Mouse (Mus musculus) adrenal gland, adult 18-20 months (tissue): ENCODE measurements around the gene Thpo. TPM values are rescaled to one million over a fixed set of nuclear protein-coding genes. Genes with fewer than 3 reads are reported as not detected.
A peak's percentile ranks its signal among the peaks of the same experiment; 100 is the strongest.

Experiments
- DNase-seq, 2 experiments: peaks; one replicate each; pipeline ENCODE4 v3.0.0; 2021 to 2022; ENCODE audit warnings: low spot score in 2 of 2
- total RNA-seq, 2 experiments: library from RNA; stranded (reverse); gene quantifications; 1 replicate in 1 of 2; 2 replicates in 1 of 2; pipeline ENCODE4 v1.2.3; 2021

Gene Thpo
- total RNA-seq, 2 experiments from 2014 or later, result 1.2 to 4.2 TPM

- DNase-seq, result no peak
These were observed 8.6 kb downstream of the Thpo start for GRCm38 (mm10) chr16:20725750-20726149.

- DNase-seq, result no peak
These were observed 9.0 kb downstream of the Thpo start for GRCm38 (mm10) chr16:20725321-20725720.

DNA sequence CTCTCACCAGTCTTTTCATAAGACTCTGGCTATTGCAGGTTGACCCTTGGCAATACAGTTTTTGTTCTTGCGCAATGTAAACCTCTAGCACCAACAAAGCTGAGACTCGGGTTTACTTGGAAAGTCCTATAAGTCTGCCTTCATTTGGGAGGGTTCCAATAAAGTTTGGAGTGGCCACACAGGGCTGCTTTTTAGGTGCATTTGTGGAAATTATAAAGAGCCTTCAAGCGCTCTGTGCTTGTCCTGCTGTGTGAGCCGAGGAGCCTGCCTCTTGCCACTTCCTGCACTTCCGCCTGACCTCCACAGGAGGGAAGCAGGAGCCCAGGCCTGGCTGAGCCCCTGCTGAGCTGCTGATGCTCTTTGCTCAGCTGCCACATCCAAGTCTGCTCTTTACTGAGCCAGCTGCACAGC is 10.0 kb downstream of the Thpo start:
- peak in 1 of 2 experiments; percentile 55 for DNase-seq

GRCm38 (mm10) chr16:20723247-20723646 is 11.1 kb downstream of the Thpo start:
- DNase-seq, result no peak

- DNase-seq, result no peak
These were observed 11.6 kb downstream of the Thpo start for GRCm38 (mm10) chr16:20722736-20723135.

GRCm38 (mm10) chr16:20721808-20722207 is 12.5 kb downstream of the Thpo start:
- no peak for DNase-seq

DNA sequence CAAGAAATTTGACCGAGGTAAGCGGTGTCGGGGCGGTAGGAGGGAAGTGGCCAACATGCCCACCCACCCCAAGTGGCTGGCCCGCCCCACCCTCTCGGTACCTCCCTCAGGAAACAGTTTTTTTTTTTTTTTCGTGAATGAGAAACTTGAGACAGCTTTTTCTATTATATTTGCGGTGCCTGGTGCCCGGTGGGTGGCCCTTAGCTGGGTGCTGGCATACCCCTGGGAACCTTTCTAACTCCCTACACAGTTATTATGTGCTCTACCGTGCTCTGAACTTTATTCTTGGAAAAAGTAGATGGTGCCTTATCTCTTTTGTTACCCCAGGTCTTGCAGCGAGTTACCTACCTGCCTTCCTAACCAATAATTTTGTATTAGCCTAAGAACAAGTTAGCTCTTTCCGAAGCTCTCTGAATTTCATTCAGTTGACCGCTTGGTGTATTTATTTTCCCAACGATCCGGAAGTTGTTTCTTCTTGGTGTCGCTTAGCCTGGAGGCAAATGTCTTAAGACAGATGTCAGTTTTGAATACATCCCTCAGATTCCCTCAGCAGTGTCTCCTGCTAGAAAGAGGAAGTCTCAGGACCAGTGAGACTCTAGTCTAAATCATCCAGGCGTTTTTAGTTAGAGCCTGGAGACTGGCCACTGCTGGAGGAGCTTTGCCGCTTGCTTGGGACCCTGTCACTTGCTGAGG is 16.2 kb downstream of the Thpo start:
- DNase-seq, result no peak

GRCm38 (mm10) chr16:20717181-20717977 is 16.9 kb downstream of the Thpo start, which contains the start of the genes Polr2h and Clcn2:
TSS of gene Polr2h (plus strand) at chr16:20717665.
TSS of gene Clcn2 (minus strand) at chr16:20717746.
- DNase-seq, result peak; percentile 97 to 98

DNA sequence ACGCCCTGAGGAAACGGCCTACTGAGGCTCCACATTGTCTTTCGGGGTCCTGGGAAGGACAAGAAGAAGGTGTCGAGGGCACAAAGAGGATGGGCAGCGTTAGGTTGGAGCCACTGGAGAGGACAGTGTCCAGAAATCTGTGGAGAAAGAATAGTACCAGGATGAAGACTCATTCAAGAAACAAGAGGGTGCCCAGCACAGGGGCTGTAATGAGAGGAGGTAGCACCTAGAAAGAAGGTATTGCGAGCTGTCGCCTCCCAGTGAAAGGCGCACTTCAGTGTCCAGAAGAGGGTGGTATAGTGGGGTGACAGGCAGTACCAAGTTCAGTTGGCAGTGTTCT is 17.5 kb downstream of the Thpo start:
- DNase-seq, result no peak

- DNase-seq, result peak; percentile 82 to 88
These were observed 18.1 kb downstream of the Thpo start for GRCm38 (mm10) chr16:20715976-20716840.

DNA sequence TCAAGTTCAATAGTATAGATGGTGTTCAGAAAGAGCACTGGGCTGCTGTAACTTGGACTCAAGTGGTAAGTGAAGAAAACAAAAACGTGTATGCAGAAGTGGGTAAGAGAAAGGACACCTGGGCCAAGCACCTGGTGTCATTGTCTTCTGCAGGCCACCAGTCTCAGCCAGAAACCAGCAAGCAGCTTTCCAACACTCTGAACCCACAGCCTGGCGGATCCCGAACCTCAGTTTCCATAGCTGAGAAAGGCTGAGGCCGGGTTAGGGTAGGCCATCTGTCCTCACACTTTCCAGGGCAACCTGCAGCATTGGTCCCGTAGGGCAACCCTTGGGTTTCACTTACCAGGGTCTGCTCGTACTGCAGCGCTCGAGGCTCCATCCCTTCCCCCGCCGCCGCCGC is 18.7 kb downstream of the Thpo start:
- DNase-seq, result no peak

DNA sequence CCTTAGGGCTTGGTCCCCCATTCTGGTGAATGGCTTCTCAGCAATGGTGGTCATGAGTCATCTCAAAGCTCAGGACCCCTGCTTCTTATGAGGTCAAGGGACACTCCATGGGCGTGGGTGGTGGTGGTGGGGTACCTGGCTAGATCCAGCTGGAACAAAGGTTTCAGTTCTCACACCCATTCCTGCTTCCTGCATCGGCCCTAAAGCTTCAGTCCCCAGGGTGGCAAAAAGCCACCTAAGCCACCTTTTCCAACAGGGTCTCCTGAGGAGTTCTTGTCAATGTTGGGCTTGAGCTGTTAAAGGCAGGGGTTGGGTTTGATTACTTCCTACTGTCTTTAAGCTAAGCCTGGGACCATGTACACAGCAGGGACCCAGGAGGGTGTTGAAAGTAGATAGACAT is 19.1 kb downstream of the Thpo start:
- no peak for DNase-seq

DNA sequence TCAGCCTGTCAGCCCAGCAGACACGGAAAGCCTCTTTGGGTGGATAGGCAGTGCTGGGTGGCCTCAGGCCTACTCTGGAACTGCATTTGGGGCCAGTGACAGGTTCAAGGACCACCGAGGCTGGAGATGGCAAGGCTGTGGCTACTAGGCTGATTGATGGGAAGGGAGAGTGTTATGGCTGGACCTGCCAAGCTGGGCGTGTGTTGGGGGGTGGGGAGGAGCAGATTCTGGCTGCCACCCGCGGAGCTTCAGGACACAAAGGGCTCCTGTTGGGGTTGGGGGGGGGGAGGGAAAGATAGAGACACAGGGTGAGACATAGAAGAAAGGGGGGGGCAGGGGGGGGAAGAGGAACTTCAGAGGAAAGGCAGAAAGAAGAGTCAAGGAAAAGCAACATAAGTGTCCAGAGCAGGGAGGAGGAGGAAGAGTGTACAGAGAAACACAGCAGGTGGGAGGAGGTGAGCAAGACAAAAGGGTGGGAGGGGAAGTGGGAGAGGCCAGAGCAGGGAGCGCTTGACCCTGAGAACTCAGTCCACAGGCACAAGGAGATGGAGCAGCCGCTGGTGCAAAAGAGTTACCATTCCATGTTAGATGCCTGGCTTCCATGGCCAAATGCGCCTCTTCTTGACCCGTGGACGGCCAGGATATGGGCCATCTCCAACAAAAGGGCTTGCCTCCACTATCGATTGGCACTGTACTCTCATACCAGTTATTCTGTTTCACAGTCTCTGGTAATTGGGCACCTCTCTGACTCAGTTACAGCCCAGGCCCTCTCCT is 19.8 kb downstream of the Thpo start:
- no peak for DNase-seq

DNA sequence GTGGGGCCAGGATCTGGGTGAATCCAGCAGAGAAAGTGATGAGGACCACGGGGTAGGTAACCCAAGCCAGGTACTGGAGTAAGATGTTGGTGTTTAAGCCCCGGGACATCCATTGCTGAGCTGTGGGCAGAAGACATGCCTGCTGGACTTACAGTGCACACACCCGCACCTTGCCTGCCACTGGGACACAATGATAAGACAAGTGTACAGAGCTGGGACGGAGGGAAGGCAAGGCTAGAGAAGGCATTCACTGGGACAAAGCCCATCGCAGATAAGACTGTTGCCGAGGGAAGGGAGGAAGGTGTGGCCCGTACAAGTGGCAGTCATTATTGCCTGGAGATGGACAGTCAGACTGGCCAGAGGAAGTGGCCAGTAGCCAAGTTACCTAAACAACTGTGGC is 21.4 kb downstream of the Thpo start:
- DNase-seq, result no peak

DNA sequence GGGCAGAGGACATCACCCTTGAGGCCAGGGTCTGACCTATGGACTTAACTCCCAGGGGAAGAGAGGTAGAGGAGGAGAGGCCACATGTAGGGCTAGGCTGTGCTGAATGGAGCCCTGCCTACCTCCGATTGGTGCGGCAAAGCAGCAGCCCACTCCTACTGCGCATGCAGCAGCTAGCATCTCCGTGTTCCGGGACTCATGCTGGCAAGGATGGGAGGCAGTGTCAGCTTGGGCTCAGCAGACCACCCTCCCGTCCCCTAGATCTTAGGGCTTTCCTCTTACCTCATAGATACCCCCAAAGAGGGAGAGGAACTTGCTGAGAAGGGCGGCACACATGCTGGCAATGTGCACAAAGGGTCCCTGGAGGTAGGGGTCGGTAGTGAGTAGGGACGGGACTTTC is 22.1 kb downstream of the Thpo start:
- no peak for DNase-seq

DNA sequence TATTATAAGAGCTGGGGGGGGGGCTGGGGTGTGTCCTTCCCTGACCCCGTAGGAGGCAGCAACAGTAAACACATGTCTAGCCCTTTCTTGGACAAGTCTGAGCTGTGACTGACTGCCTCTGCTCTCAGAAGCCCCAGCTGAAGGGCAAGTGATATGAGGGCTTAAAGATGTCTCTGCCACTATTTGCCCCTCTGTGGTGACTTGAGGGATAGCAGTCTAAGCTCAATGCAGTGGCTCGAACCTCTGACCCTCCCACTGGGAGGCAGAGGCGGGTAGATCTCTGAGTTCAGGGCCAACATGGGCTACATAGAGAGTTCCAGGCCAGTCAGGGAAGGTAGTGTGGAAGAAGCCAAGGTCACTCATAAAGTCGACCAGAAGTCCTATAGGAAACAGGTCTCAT is 23.5 kb downstream of the Thpo start:
- no peak for DNase-seq

- DNase-seq, result no peak
These were observed 23.9 kb downstream of the Thpo start for GRCm38 (mm10) chr16:20710370-20710769.

DNA sequence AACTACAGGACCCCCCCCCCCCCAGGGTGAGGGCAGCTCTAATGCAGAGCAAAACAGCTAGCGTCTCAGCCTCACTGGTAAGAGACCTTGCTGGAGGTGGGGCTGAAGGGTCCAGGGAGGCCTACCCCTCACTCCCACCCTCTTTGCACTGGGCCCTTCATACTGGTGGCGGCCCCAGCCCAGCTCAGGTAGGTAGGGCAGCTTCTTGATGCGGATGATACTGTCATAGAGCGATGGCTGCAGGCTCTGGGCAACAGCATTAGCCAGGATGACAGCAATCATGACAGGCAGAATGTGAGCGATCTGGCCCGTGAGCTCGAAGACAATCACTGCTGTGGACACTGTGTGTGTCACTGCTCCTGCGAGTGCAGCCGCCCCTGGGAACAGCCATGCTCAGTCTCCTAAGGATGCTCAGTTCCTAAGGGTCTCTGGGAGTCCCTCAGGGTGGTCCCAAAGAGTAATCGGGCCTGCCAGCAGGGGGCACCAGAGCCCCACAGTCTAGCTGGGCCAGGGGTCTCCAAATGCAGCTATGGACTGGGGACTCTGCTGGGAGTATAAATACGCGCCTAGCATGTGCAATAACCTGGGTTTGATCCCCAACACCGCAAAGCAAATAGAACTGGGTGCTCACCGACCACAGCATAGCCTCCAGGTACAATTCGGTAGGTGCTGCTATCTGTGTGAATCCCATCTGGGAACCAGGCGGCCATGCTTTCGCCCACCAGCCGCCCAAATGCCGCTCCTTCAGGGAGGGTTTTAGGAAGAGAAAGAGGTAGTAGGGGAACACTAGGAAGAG is 25.2 kb downstream of the Thpo start:
- no peak for DNase-seq

- DNase-seq, result no peak
These were observed 25.9 kb downstream of the Thpo start for GRCm38 (mm10) chr16:20708220-20708938.
